8 mouse cellular contexts compared by ENCODE assay signal in the genomic region with DNA sequence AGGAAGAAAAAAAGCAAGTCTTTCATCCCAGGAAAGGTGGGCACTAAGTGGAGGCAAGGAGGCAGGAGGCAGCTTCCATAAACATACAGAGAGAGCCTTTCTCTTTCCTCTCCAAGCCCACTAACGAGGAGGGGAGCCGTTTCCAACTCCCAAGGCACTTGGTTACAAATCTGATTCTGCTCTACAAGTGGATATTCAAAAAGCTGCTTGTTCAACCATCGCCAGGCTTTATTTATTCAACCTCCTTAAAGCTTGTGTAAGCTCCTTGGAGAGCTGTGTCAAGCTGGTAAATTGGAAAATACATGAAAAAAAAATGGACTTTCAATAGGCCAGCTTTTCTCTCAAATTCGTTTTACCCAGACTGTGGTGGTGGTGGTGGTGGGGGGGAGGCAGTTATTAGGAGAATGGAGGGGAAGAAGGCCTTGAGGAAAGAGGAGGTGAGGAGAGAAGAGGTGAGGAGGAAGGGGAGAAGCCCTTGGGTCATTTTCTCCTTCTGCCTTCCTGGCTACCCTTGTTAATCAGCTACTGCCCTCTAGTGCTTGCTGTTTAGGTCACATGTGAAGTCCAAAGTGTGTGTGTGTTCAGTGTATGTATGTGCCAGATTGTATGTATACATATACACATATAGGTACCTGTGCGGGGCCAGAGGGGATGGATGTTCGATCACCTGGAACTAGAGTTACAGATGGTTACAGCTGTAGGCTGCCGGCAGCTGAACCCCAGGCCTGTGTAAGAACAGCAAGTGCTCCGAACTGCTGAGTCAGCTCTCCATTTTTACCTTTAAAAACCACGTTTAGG. TPM values are rescaled to one million over a fixed set of nuclear protein-coding genes. Genes with fewer than 3 reads are reported as not detected.
A peak's percentile ranks its signal among the peaks of the same experiment; 100 is the strongest.
DNase-seq lines count a peak whose midpoint lies in the region; ATAC-seq and TF ChIP-seq lines count a peak whose summit lies in the region.

No protein-coding gene starts in this region.

- WGBS in limb, embryonic 11.5 days, result 63% methylated on average over 9 of the region's 9 CpGs
- WGBS in midbrain, postnatal 0 days, result 45% methylated on average over 9 of the region's 9 CpGs

- H3K27me3 ChIP-seq in limb, embryonic 11.5 days (ENCODE audit: control insufficient read depth, insufficient read depth, low read length), result no peaks in the 10 kb centered on the region
- no peaks in the 10 kb centered on the region for H3K27me3 ChIP-seq in midbrain, postnatal 0 days (ENCODE audit: insufficient read depth, low read length)

- peak; percentile 20 for DNase-seq in adrenal gland, adult 8-10 months
- no peak for DNase-seq in adrenal gland, postnatal 25 days
- DNase-seq in 3134 (ENCODE audit: extremely low read depth, insufficient read length, low spot score), result peak; percentile 52
- peak; percentile 69 for DNase-seq in brain, embryonic 14.5 days (ENCODE audit: low read depth)
- peak; percentile 45 for DNase-seq in heart, postnatal 4 days
- no peak for DNase-seq in limb, embryonic 11.5 days (ENCODE audit: low spot score)
- DNase-seq in midbrain, postnatal 0 days (ENCODE audit: low spot score), result peak; percentile 63

- H3K4me1 ChIP-seq in limb, embryonic 11.5 days (ENCODE audit: control insufficient read depth, insufficient read depth, low read length), result peaks cover 5% of the 10 kb centered on the region
- H3K4me1 ChIP-seq in midbrain, postnatal 0 days (ENCODE audit: insufficient read depth, low read length), result no peaks in the 10 kb centered on the region

- H3K4me2 ChIP-seq in limb, embryonic 11.5 days (ENCODE audit: low read depth, severe bottlenecking), result no peak overlapping the region
- H3K4me2 ChIP-seq in midbrain, postnatal 0 days (ENCODE audit: low read depth, low read length, poor library complexity, severe bottlenecking), result no peak overlapping the region

- TF ChIP-seq POLR2A in brain, embryonic 14.5 days (IDR thresholded peaks at IDR 0.05; ENCODE audit: borderline replicate concordance, extremely low read depth, insufficient read depth, insufficient read length, poor library complexity, severe bottlenecking), result no peak

- no peaks in the 10 kb centered on the region for H3K9me3 ChIP-seq in limb, embryonic 11.5 days (ENCODE audit: control insufficient read depth, low read length)
- H3K9me3 ChIP-seq in midbrain, postnatal 0 days (ENCODE audit: low read length), result no peaks in the 10 kb centered on the region

- peak; percentile 66; the same call in 1 of the 2 replicates for TF ChIP-seq CTCF in brain, embryonic 14.5 days (IDR thresholded peaks at IDR 0.05; ENCODE audit: borderline replicate concordance, extremely low read depth, insufficient read depth, insufficient read length)
- TF ChIP-seq CTCF in midbrain, postnatal 0 days (IDR thresholded peaks at IDR 0.05), result peak; percentile 79

- no peaks in the 10 kb centered on the region for H3K36me3 ChIP-seq in limb, embryonic 11.5 days (ENCODE audit: control insufficient read depth, insufficient read depth, low read length)
- H3K36me3 ChIP-seq in midbrain, postnatal 0 days (ENCODE audit: insufficient read depth, low read length), result no peaks in the 10 kb centered on the region

- H3K4me3 ChIP-seq in limb, embryonic 11.5 days (ENCODE audit: low read depth, low read length), result no peak overlapping the region
- H3K4me3 ChIP-seq in midbrain, postnatal 0 days (ENCODE audit: low read depth, low read length), result no peak overlapping the region

- ATAC-seq in limb, embryonic 11.5 days (ENCODE audit: insufficient number of reproducible peaks, low FRiP score, low TSS enrichment, low read depth), result 0 out of 2 replicates have a peak, but pooled peaks have one; percentile 19
- ATAC-seq in midbrain, postnatal 0 days (ENCODE audit: low FRiP score), result peak; percentile 52
- no peak for ATAC-seq in erythroid progenitor cell, adult 5-6 weeks (replicated peaks; ENCODE audit: low FRiP score, poor library complexity, severe bottlenecking)

- H3K9ac ChIP-seq in limb, embryonic 11.5 days (ENCODE audit: low read length), result no peak overlapping the region
- H3K9ac ChIP-seq in midbrain, postnatal 0 days (replicated peaks; ENCODE audit: low read length, poor library complexity, severe bottlenecking), result no peak overlapping the region

- no peak overlapping the region; the same call in 1 of the 2 replicates for H3K27ac ChIP-seq in limb, embryonic 11.5 days (replicated peaks; ENCODE audit: low read depth, low read length)
- no peak overlapping the region for H3K27ac ChIP-seq in midbrain, postnatal 0 days (ENCODE audit: low read depth, low read length)

RNA-seq across cellular contexts. Expression of a gene that starts 25.1 kb away (rescaled TPM):
- total RNA-seq in adrenal gland, adult 8-10 months (2022), result 10 to 100 TPM in 1 of 4 experiments, 1 to 10 TPM in 3; 5.4 to 10.2 (median 7.8) TPM
- 3.7 and 5.5 TPM in 2 replicates for total RNA-seq in adrenal gland, postnatal 25 days (2021)
- 1.4 and 1.6 TPM in 2 replicates for polyA plus RNA-seq in brain, embryonic 14.5 days (2012; rRNA removed)
- total RNA-seq in heart, postnatal 4 days (2021), result 1 to 10 TPM; 8.4 to 9.7 TPM
- 0.33 and 0.58 TPM in 2 replicates for polyA plus RNA-seq in limb, embryonic 11.5 days (2014; fragmentation: Nextera tagmentation; extraction: Ambion mirVana)
- total RNA-seq in midbrain, postnatal 0 days (2014; rRNA removed), result 2.0 and 2.8 TPM in 2 replicates
- polyA plus RNA-seq in midbrain, postnatal 0 days (2015; fragmentation: Nextera tagmentation; extraction: Ambion mirVana), result 1.6 and 1.7 TPM in 2 replicates
- not detected in 2 replicates for total RNA-seq in erythroid progenitor cell, adult 5-6 weeks (2015; ENCODE audit: low replicate concordance)
- total RNA-seq in erythroid progenitor cell, adult 5-6 weeks (2017; ENCODE audit: low replicate concordance), result not detected in 2 replicates

RNA-seq across cellular contexts. Expression of a gene that starts 32.2 kb away (rescaled TPM):
- total RNA-seq in adrenal gland, adult 8-10 months (2022), result 10 to 100 TPM; 18.4 to 25.8 (median 23.1) TPM
- total RNA-seq in adrenal gland, postnatal 25 days (2021), result 16.3 and 17.5 TPM in 2 replicates
- 28.3 and 32.4 TPM in 2 replicates for polyA plus RNA-seq in brain, embryonic 14.5 days (2012; rRNA removed)
- 10 to 100 TPM; 10.8 to 11.0 TPM for total RNA-seq in heart, postnatal 4 days (2021)
- 18.1 and 18.7 TPM in 2 replicates for polyA plus RNA-seq in limb, embryonic 11.5 days (2014; fragmentation: Nextera tagmentation; extraction: Ambion mirVana)
- 56.0 and 59.0 TPM in 2 replicates for total RNA-seq in midbrain, postnatal 0 days (2014; rRNA removed)
- polyA plus RNA-seq in midbrain, postnatal 0 days (2015; fragmentation: Nextera tagmentation; extraction: Ambion mirVana), result 39.6 and 42.7 TPM in 2 replicates
- total RNA-seq in erythroid progenitor cell, adult 5-6 weeks (2015; ENCODE audit: low replicate concordance), result 3.8 and 5.0 TPM in 2 replicates
- 0.45 and 6.4 TPM in 2 replicates for total RNA-seq in erythroid progenitor cell, adult 5-6 weeks (2017; ENCODE audit: low replicate concordance)

RNA-seq across cellular contexts. Expression of a gene that starts 40.4 kb away (rescaled TPM):
- 10 to 100 TPM; 74.7 to 92.6 (median 89.5) TPM for total RNA-seq in adrenal gland, adult 8-10 months (2022)
- total RNA-seq in adrenal gland, postnatal 25 days (2021), result 94.4 and 112 TPM in 2 replicates
- polyA plus RNA-seq in brain, embryonic 14.5 days (2012; rRNA removed), result 27.4 and 31.5 TPM in 2 replicates
- total RNA-seq in heart, postnatal 4 days (2021), result 10 to 100 TPM; 48.6 to 50.9 TPM
- 32.8 and 38.4 TPM in 2 replicates for polyA plus RNA-seq in limb, embryonic 11.5 days (2014; fragmentation: Nextera tagmentation; extraction: Ambion mirVana)
- 26.3 and 35.5 TPM in 2 replicates for total RNA-seq in midbrain, postnatal 0 days (2014; rRNA removed)
- polyA plus RNA-seq in midbrain, postnatal 0 days (2015; fragmentation: Nextera tagmentation; extraction: Ambion mirVana), result 11.1 and 14.7 TPM in 2 replicates
- 8.6 and 14.7 TPM in 2 replicates for total RNA-seq in erythroid progenitor cell, adult 5-6 weeks (2015; ENCODE audit: low replicate concordance)
- total RNA-seq in erythroid progenitor cell, adult 5-6 weeks (2017; ENCODE audit: low replicate concordance), result 6.8 and 8.0 TPM in 2 replicates

Comparison
In these comparisons a context has a peak if more than half of its experiments do, and no peak if none do; other contexts are left out.
1. DNase-seq: peak in adrenal gland, adult 8-10 months (single experiment), 3134 (single experiment), brain, embryonic 14.5 days (single experiment), heart, postnatal 4 days (single experiment) and midbrain, postnatal 0 days (single experiment); none in adrenal gland, postnatal 25 days (single experiment) and limb, embryonic 11.5 days (single experiment).